Mouse (Mus musculus): Measurements from ENCODE around the gene Celsr2. TPM values are rescaled to one million over a fixed set of nuclear protein-coding genes. Genes with fewer than 3 reads are reported as not detected.

Celsr2 gene
- polyA plus RNA-seq, 1 experiment from 2014 or later: 52.0 TPM

DNA sequence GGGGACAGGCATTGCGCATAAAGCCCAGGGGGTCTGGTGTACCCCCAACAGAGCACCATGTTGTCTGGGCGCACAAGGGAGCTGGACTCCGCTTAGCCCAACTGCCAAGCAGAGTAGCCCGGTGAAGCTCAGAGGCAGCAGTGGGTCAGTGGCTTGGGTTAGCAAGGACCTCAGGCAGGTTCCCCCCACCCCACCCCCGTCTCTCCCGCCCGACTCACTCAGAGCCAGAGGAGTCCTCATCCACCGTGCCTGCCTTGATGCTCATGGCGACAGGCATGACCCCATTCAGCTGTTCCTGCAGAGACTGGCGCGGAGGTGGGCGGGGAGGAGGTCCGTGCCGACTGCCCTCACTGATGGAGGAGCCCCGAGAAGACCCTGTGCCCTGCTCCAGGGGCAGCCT lies 22.6 kb downstream of the Celsr2 start:
- ATAC-seq (replicated peaks; ENCODE audit: low FRiP score) (no peak), DNase-seq (ENCODE audit: low spot score) (peak; percentile 58)
- peaks cover 2% of the 10 kb centered on the region; the same call in 1 of the 2 replicates for H3K4me1 ChIP-seq (replicated peaks; ENCODE audit: control insufficient read depth, insufficient read depth, low read length)
- H3K36me3 ChIP-seq (ENCODE audit: control insufficient read depth, insufficient read depth, low read length): peaks cover 13% of the 10 kb centered on the region
- H3K4me3 ChIP-seq (ENCODE audit: low read depth, low read length): no peak overlapping the region
- H3K9ac ChIP-seq (ENCODE audit: low read length): no peak overlapping the region
- WGBS: 47% methylated on average over 15 of the region's 15 CpGs
- H3K4me2 ChIP-seq (ENCODE audit: low read depth, low read length, severe bottlenecking): no peak overlapping the region
- no peaks in the 10 kb centered on the region for H3K9me3 ChIP-seq (ENCODE audit: control insufficient read depth, low read length)
- H3K27me3 ChIP-seq (ENCODE audit: control insufficient read depth, insufficient read depth, low read length): no peaks in the 10 kb centered on the region
- no peak overlapping the region for H3K27ac ChIP-seq (ENCODE audit: low read depth, low read length)

DNA sequence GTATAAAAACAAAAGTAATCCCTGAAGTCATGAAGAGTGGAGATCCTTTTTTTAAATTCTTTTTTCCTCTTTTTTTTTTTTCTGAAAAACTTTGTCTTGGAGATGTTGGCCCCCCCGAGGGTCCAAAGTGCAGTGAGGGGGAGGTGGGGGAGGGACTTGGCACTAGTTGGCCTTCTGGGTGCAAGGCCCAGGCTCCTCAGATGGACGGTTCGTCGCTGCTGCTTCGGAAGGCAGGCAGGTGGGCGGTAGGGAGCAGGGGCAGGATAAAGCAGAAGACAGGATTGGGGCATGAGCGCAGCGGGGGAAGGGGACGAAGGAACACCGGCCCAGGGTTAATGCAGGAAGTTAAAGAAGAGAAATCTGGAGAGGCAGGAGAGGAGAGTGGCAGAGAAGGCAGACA lies 23.1 kb downstream of the Celsr2 start:
- ATAC-seq (replicated peaks; ENCODE audit: low FRiP score) (no peak), DNase-seq (ENCODE audit: low spot score) (no peak)
- H3K4me1 ChIP-seq (replicated peaks; ENCODE audit: control insufficient read depth, insufficient read depth, low read length): peaks cover 2% of the 10 kb centered on the region; the same call in 1 of the 2 replicates
- 22% methylated on average over 10 of the region's 10 CpGs for WGBS
- no peaks in the 10 kb centered on the region for H3K27me3 ChIP-seq (ENCODE audit: control insufficient read depth, insufficient read depth, low read length)
- 0 out of 2 replicates have a peak overlapping the region, but pooled peaks have one; percentile 6 for H3K9ac ChIP-seq (ENCODE audit: low read length)
- no peak overlapping the region for H3K27ac ChIP-seq (ENCODE audit: low read depth, low read length)
- no peaks in the 10 kb centered on the region for H3K9me3 ChIP-seq (ENCODE audit: control insufficient read depth, low read length)
- H3K4me2 ChIP-seq (ENCODE audit: low read depth, low read length, severe bottlenecking): no peak overlapping the region
- peaks cover 11% of the 10 kb centered on the region for H3K36me3 ChIP-seq (ENCODE audit: control insufficient read depth, insufficient read depth, low read length)
- H3K4me3 ChIP-seq (ENCODE audit: low read depth, low read length): no peak overlapping the region

DNA sequence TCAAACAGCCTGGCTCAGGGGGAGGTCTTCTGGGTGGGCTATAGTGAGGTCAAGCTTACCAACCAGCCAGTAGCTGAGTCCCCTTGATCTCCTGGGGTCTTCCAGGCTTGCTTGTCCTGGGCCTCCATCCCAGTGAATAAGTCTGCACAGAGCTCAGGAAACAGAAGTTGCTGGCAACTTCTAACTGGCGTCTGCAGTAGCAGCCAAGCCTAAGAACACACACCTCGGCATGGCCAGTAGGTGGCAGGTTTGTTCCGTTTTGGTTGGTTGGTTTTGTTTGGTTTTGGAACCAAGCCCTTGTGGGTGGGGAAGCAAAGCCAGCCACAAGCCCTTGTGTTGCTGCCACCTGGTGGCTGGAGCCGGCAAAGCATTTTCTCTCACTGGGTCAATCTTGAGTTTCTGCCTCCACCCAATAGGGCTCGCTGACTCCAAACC lies 26.2 kb downstream of the Celsr2 start:
- peak; percentile 78 for ATAC-seq (replicated peaks; ENCODE audit: low FRiP score)
- no peaks in the 10 kb centered on the region for H3K9me3 ChIP-seq (ENCODE audit: control insufficient read depth, low read length)
- H3K4me1 ChIP-seq (replicated peaks; ENCODE audit: control insufficient read depth, insufficient read depth, low read length): peaks cover 12% of the 10 kb centered on the region; the same call in 1 of the 2 replicates
- no peak overlapping the region for H3K27ac ChIP-seq (ENCODE audit: low read depth, low read length)
- no peak overlapping the region for H3K4me2 ChIP-seq (ENCODE audit: low read depth, low read length, severe bottlenecking)
- DNase-seq (ENCODE audit: low spot score): peak; percentile 98
- H3K27me3 ChIP-seq (ENCODE audit: control insufficient read depth, insufficient read depth, low read length): no peaks in the 10 kb centered on the region
- no peak overlapping the region for H3K4me3 ChIP-seq (ENCODE audit: low read depth, low read length)
- 4% methylated on average over 5 of the region's 5 CpGs for WGBS
- H3K36me3 ChIP-seq (ENCODE audit: control insufficient read depth, insufficient read depth, low read length): peaks cover 8% of the 10 kb centered on the region
- H3K9ac ChIP-seq (ENCODE audit: low read length): no peak overlapping the region

DNA sequence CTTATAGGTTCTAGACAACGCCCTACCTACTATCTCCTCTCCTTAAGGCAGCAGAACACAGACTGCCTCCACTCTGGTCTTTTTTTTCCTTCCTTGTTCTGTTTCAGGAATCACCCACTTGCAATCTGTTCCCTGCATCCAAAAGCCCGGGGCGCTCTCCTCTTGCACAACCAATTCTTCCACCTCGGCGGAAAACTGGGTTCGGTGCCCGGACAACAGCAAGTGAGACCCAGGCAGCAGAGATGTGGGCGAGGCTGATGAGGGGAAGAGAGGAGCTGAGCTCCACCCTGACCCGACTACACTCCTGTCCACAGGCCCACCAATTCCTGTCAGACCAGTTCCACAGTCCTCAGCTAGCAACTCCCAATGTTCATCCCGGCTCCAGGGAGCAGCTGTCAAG lies 29.2 kb downstream of the Celsr2 start:
- DNase-seq (ENCODE audit: low spot score) (no peak), ATAC-seq (replicated peaks; ENCODE audit: low FRiP score) (no peak)
- H3K4me3 ChIP-seq (ENCODE audit: low read depth, low read length): no peak overlapping the region
- H3K9me3 ChIP-seq (ENCODE audit: control insufficient read depth, low read length): no peaks in the 10 kb centered on the region
- H3K9ac ChIP-seq (ENCODE audit: low read length): no peak overlapping the region
- 97% methylated on average over 10 of the region's 10 CpGs for WGBS
- peaks cover 18% of the 10 kb centered on the region; the same call in 1 of the 2 replicates for H3K4me1 ChIP-seq (replicated peaks; ENCODE audit: control insufficient read depth, insufficient read depth, low read length)
- no peak overlapping the region for H3K4me2 ChIP-seq (ENCODE audit: low read depth, low read length, severe bottlenecking)
- no peak overlapping the region for H3K27ac ChIP-seq (ENCODE audit: low read depth, low read length)
- H3K36me3 ChIP-seq (ENCODE audit: control insufficient read depth, insufficient read depth, low read length): peaks cover 6% of the 10 kb centered on the region
- H3K27me3 ChIP-seq (ENCODE audit: control insufficient read depth, insufficient read depth, low read length): no peaks in the 10 kb centered on the region

DNA sequence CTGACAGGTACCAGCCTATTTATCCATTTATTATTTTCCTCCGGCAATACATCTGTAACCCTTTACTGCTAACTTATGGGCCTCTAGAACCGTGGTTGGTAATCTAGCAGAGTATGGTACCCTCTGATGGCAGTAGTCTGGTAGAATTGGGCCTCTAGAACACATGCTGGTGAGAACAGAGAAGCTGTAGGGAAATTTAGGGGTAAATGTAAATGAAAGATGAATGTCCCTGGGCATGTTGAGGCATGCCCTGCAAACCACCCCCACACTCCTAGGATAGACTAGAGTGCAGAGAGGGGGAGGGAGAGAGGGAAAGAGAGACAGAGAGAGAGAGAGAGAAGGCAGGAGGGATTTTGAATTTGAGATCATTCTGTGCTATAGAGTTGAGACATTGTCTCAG lies 30.9 kb downstream of the Celsr2 start:
- H3K4me3 ChIP-seq (ENCODE audit: low read depth, low read length): peak overlapping the region; percentile 51
- H3K36me3 ChIP-seq (ENCODE audit: control insufficient read depth, insufficient read depth, low read length): peaks cover 6% of the 10 kb centered on the region
- ATAC-seq (replicated peaks; ENCODE audit: low FRiP score) (no peak), DNase-seq (ENCODE audit: low spot score) (no peak)
- peak overlapping the region; percentile 90 for H3K4me2 ChIP-seq (ENCODE audit: low read depth, low read length, severe bottlenecking)
- H3K27ac ChIP-seq (ENCODE audit: low read depth, low read length): no peak overlapping the region
- WGBS: 48% methylated on average over 2 of the region's 2 CpGs
- H3K9ac ChIP-seq (ENCODE audit: low read length): peak overlapping the region; percentile 72
- H3K4me1 ChIP-seq (replicated peaks; ENCODE audit: control insufficient read depth, insufficient read depth, low read length): peaks cover 18% of the 10 kb centered on the region; the same call in 1 of the 2 replicates
- H3K9me3 ChIP-seq (ENCODE audit: control insufficient read depth, low read length): no peaks in the 10 kb centered on the region
- H3K27me3 ChIP-seq (ENCODE audit: control insufficient read depth, insufficient read depth, low read length): no peaks in the 10 kb centered on the region

DNA sequence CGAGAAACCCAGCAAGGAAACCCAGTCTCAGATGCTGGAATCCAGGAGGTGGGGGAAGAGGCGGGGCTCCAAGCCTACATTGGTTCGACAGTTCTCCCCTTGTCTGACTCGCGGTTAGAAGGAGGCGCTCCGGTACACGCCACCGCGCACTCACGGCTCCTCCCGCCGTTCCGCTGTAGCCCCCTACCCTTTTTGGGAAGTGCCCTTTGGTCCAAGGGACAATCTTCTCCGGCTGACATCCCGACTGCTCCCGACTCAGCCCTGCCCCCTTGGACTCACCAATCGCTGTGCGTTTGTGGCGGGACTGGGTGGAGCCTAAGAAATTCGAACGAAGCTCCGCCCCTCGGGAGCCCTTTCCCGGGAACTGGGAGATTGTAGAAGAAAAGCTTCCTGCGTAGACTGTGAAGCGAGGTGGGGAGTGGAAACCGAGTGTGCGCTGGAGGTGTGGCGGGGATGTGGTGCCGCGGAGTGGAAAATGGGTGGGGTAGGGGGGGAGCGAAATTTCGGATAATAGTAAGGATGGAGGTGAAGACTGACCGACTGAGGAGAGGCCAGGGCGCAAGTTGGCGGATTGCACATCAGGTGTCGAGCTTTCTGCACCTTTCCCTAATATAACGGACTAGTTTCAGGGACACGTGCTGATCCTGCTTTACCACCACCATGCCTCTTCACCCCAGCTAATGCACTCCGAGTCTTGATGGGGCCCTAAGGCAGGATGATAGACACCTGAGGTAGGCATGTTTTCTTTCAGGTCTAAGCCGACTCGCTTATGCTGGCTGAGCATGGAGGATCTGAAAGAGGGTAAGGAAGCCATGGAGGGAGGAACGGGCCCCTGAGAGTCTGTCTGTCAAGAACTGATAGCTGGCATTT lies 31.6 kb downstream of the Celsr2 start, which contains the start of gene Psrc1:
TSS of gene Psrc1 (plus strand) at position 355 of the 870 bp plus-strand sequence.
- peak; percentile 93 for DNase-seq (ENCODE audit: low spot score)
- peak; percentile 93 for ATAC-seq (replicated peaks; ENCODE audit: low FRiP score)

DNA sequence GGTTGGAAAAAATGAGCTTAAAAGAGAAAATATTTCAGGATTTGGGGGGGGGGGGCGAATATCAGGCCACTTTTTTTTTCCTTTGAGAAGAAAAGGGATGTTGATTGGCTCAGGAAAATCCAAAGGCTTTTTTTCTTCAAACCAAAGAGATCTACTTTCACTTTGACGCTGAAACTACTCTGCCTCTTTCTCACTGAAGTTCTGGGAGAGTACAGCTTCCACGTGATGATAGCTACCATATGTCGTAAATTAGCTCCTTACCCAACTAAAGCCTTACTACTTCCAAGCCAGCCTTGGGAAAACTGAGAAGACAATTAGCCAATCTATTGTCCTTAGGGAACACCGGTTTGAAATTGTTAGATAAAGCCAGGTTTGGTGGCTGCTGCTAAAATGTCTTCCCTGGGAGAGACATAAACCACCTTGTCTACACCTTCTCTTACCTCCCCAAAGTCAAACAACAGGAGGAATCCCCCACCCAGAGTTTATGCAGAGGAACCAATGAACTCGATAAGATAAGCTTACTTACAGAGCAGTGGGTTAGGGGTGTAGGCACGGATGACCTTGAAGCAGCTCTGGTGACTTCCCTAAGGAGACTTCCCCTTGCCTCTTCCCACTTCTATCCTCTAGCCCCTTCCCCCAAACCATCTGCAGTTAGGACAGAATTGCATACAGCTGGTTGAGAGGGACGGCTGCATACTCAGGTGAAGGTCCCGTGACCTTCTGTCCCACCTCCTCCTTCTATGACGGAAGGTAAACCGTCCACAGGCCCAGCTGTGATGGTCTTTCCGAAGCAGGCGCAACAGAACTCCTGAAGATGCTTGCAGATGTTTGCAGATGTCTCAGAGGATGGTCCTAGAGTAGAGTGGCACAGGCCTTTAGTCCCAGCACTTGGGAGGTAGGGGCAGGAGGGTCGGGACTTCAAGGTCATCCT lies 33.1 kb downstream of the Celsr2 start:
- peak overlapping the region; percentile 9; the same call in 1 of the 2 replicates for H3K4me2 ChIP-seq (ENCODE audit: low read depth, low read length, severe bottlenecking)
- no peak overlapping the region for H3K27ac ChIP-seq (ENCODE audit: low read depth, low read length)
- ATAC-seq (replicated peaks; ENCODE audit: low FRiP score): no peak

More for the DNA sequence above, 31.6 kb downstream of the Celsr2 start, which contains the start of gene Psrc1:
- Histone ChIP-seq H3K4me3 (ENCODE audit: low read depth, low read length) (peak within 1 kb of the TSS; percentile 51), H3K27me3 (ENCODE audit: control insufficient read depth, insufficient read depth, low read length) (no peaks in the 10 kb centered on the region), H3K27ac (ENCODE audit: low read depth, low read length) (peak within 1 kb of the TSS; percentile 50; the same call in 1 of the 2 replicates), H3K9me3 (ENCODE audit: control insufficient read depth, low read length) (no peaks in the 10 kb centered on the region), H3K4me2 (ENCODE audit: low read depth, low read length, severe bottlenecking) (peak within 1 kb of the TSS; percentile 90), H3K4me1 (replicated peaks; ENCODE audit: control insufficient read depth, insufficient read depth, low read length) (peaks cover 18% of the 10 kb centered on the region; the same call in 1 of the 2 replicates), H3K9ac (ENCODE audit: low read length) (peak within 1 kb of the TSS; percentile 72), H3K36me3 (ENCODE audit: control insufficient read depth, insufficient read depth, low read length) (peaks cover 6% of the 10 kb centered on the region)
- 1% methylated on average over 44 of the region's 44 CpGs for WGBS

DNA sequence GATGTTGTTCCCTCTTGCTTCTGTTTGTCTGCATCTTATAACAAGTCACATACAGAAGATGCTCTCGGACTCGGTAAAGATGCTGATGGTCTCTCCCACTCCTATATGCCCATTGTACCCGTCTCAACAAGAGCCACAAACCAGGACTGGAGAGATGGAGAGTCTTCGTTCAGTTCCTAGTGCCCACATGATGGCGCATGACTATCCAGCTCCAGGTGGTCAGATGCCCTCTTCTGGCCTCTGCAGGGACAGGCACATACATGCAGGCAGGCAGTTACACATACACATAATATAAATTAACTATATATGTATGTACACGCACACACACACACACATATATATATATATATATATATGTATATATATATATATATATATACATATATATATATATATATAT lies 34.7 kb downstream of the Celsr2 start:
- Histone ChIP-seq H3K27me3 (ENCODE audit: control insufficient read depth, insufficient read depth, low read length) (no peaks in the 10 kb centered on the region), H3K4me2 (ENCODE audit: low read depth, low read length, severe bottlenecking) (no peak overlapping the region), H3K9me3 (ENCODE audit: control insufficient read depth, low read length) (no peaks in the 10 kb centered on the region), H3K36me3 (ENCODE audit: control insufficient read depth, insufficient read depth, low read length) (no peaks in the 10 kb centered on the region), H3K4me1 (replicated peaks; ENCODE audit: control insufficient read depth, insufficient read depth, low read length) (peaks cover 18% of the 10 kb centered on the region; the same call in 1 of the 2 replicates), H3K4me3 (ENCODE audit: low read depth, low read length) (no peak overlapping the region), H3K27ac (ENCODE audit: low read depth, low read length) (no peak overlapping the region), H3K9ac (ENCODE audit: low read length) (no peak overlapping the region)
- no peak for DNase-seq (ENCODE audit: low spot score)
- WGBS: 74% methylated on average over 6 of the region's 6 CpGs
- no peak for ATAC-seq (replicated peaks; ENCODE audit: low FRiP score)

More for the DNA sequence above, 33.1 kb downstream of the Celsr2 start:
- Histone ChIP-seq H3K9me3 (ENCODE audit: control insufficient read depth, low read length) (no peaks in the 10 kb centered on the region), H3K9ac (ENCODE audit: low read length) (no peak overlapping the region), H3K36me3 (ENCODE audit: control insufficient read depth, insufficient read depth, low read length) (peaks cover 3% of the 10 kb centered on the region), H3K27me3 (ENCODE audit: control insufficient read depth, insufficient read depth, low read length) (no peaks in the 10 kb centered on the region), H3K4me1 (replicated peaks; ENCODE audit: control insufficient read depth, insufficient read depth, low read length) (peaks cover 18% of the 10 kb centered on the region; the same call in 1 of the 2 replicates), H3K4me3 (ENCODE audit: low read depth, low read length) (no peak overlapping the region)
- 76% methylated on average over 14 of the region's 14 CpGs for WGBS
- no peak for DNase-seq (ENCODE audit: low spot score)
